Mouse (Mus musculus): ENCODE measurements around the gene Nmu.

- TF ChIP-seq CTCF (IDR thresholded peaks at IDR 0.05; ENCODE audit: low read depth) (no peak), EP300 (optimal IDR thresholded peaks at IDR 0.05) (no peak)
Observed at GRCm38 (mm10) chr5:76360786-76361185, 2.8 kb downstream of the Nmu start.
